Mouse (Mus musculus) kidney, embryonic 16.5 days (tissue): ENCODE results near the gene Ctxn1. TPM values are rescaled to one million over a fixed set of nuclear protein-coding genes. Genes with fewer than 3 reads are reported as not detected.
A peak's percentile ranks its signal among the peaks of the same experiment; 100 is the strongest.

ENCODE experiments used
- ATAC-seq: fragments of 200-750 bp; cut with Nextera tagmentation; 2 replicates; pipeline ENCODE4 v1.8.0; 2017; ENCODE audit warnings: moderate TSS enrichment; ENCODE audit not compliant: low FRiP score, low TSS enrichment
- H3K27ac ChIP-seq: fragments of 300-500 bp; sonication (generic); 2 replicates; pipeline ENCODE4 v1.5.1; 2014; ENCODE audit warnings: low read length
- H3K27me3 ChIP-seq: fragments of 300-500 bp; sonication (generic); 2 replicates; pipeline ENCODE4 v1.6.1; 2014; ENCODE audit warnings: low read length, control low read depth, mixed read lengths; ENCODE audit not compliant: insufficient read depth
- H3K36me3 ChIP-seq: fragments of 300-500 bp; sonication (generic); 2 replicates; pipeline ENCODE4 v1.6.1; 2014; ENCODE audit warnings: low read length, control low read depth, mixed read lengths; ENCODE audit not compliant: insufficient read depth
- H3K4me1 ChIP-seq: fragments of 300-500 bp; sonication (generic); 2 replicates; pipeline ENCODE4 v1.6.1; 2014; ENCODE audit warnings: low read length, control low read depth, mixed read lengths; ENCODE audit not compliant: insufficient read depth
- H3K4me2 ChIP-seq: fragments of 300-500 bp; sonication (generic); replicated peaks from 2 replicates; pipeline ENCODE4 v1.6.1; 2014; ENCODE audit warnings: low read depth, low read length
- H3K4me3 ChIP-seq: fragments of 300-500 bp; sonication (generic); 2 replicates; pipeline ENCODE4 v1.5.1; 2014; ENCODE audit warnings: mild to moderate bottlenecking, low read length
- H3K9ac ChIP-seq: fragments of 300-500 bp; sonication (generic); replicated peaks from 2 replicates; pipeline ENCODE4 v1.6.1; 2014; ENCODE audit warnings: low read length
- H3K9me3 ChIP-seq: fragments of 300-500 bp; sonication (generic); 2 replicates; pipeline ENCODE4 v1.6.1; 2016; ENCODE audit warnings: low read length, control low read depth
- WGBS: fragments of 180-500 bp; shearing (Covaris S2); extraction: QIAGEN DNeasy Blood & Tissue Kit; methylation state at CpG from one replicate; pipeline ENCODE4 v1.1.7; 2014; 5-methylcytosine and 5-hydroxymethylcytosine counted together
- polyA plus RNA-seq: library from polyadenylated mRNA; unstranded; fragments of >200 nt; fragmentation: Nextera tagmentation; extraction: Ambion mirVana; gene quantifications from 2 replicates; pipeline ENCODE4 v1.2.1, GENCODE M21; 2015

Gene Ctxn1
- polyA plus RNA-seq, 1 experiment from 2014 or later: 118 TPM

DNA sequence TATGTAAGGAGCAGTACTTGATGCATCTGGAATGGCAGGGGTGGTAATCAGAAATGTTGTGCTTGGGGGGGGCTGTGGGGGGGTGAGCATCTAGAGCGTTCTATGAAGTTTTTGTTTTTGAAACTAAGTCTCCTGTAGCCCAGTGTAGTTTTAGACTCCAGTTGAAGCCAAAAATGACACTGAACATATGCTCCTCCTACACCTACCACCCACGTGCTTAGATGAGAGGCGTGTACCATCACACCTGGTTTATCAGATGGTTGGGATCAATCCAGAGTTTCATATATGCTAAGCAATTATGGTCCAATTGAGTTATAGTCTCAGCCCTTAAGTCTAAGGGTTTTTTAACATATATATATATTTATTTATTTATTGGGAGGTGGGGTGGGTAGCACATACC, 39.5 kb downstream of the Ctxn1 start:
- Histone ChIP-seq H3K9me3 (no peaks in the 10 kb centered on the region), H3K27me3 (peaks cover 35% of the 10 kb centered on the region), H3K4me3 (no peak overlapping the region), H3K4me1 (peaks cover 11% of the 10 kb centered on the region; the same call in 1 of the 2 replicates), H3K9ac (no peak overlapping the region), H3K27ac (no peak overlapping the region), H3K36me3 (no peaks in the 10 kb centered on the region), H3K4me2 (no peak overlapping the region)
- ATAC-seq: no peak
- 88% methylated on average over 3 of the region's 3 CpGs for WGBS

DNA sequence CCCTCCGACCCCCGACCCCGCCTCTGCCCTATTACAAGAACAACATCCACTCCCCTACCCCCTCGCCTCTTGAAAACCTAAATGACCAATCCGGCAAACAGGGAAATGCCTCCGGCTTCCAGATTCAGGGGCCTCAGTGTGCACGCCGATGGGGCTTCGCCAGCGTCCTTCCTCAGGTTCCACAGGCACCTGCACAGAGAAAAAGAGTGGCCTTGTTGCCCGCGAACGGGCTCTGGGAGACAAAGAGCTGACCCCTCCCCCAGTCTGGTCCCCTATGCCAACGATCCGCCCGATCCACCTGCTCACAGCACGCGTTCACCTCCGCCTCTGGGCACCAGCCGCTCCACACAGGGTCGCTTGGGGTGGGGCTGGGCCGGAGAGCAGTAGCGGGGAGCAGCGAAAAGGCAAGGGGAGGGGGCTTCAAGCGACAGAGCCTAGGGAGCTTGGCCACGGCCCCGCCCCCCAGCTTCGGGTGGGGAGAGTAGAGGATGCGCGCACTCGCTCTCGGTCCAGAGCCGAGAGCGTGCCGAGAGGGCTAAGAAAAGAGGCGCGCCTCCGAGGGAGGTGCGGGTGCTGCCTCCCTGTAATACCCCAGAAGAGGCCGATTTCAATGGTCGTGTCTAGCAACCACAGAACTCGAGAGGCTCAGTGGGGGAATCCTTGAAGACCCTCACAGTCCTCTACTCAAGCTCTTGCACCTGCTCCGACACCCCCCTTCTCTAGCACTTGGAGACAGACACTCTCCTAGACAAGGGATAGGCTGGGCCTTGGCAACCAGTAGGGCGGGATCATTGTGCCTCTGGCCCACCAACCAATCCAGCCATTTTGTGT, 42.1 kb downstream of the Ctxn1 start, which contains the start of gene Prr36:
Gene Prr36, minus strand, starts transcription at position 669 of the 831 bp plus-strand sequence.
- Histone ChIP-seq H3K9ac (peak within 1 kb of the TSS; percentile 64), H3K9me3 (no peaks in the 10 kb centered on the region), H3K27me3 (peaks cover 39% of the 10 kb centered on the region), H3K36me3 (no peaks in the 10 kb centered on the region), H3K27ac (no peak within 1 kb of the TSS), H3K4me1 (peaks cover 30% of the 10 kb centered on the region), H3K4me3 (peak within 1 kb of the TSS; percentile 46), H3K4me2 (peak within 1 kb of the TSS; percentile 66)
- peak; percentile 60 for ATAC-seq
- WGBS: 2% methylated on average over 44 of the region's 44 CpGs

DNA sequence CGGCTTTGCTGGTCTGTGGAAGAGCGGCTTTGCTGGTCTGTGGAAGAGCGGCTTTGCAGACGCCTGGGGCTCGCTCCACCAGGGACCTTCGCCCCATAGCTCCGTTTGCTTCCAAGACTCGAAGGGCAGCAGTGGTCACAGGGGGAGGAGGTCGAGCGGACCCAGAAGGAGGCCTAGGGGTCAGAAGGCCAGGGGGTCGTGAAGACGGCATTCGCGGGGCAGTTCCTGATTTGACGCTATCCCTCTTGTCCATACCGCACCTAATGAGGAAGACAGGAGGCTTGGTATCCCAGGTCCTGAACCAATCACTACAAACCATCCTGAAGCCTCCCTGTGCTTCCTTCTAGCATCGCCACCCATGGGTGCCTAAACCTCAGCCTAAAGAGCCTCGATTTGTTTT, 42.8 kb downstream of the Ctxn1 start:
- Histone ChIP-seq H3K9ac (peak overlapping the region; percentile 64), H3K4me3 (peak overlapping the region; percentile 46), H3K36me3 (no peaks in the 10 kb centered on the region), H3K4me2 (peak overlapping the region; percentile 66), H3K4me1 (peaks cover 30% of the 10 kb centered on the region), H3K27ac (no peak overlapping the region), H3K9me3 (no peaks in the 10 kb centered on the region), H3K27me3 (peaks cover 39% of the 10 kb centered on the region)
- 8% methylated on average over 18 of the region's 18 CpGs for WGBS
- no peak for ATAC-seq

DNA sequence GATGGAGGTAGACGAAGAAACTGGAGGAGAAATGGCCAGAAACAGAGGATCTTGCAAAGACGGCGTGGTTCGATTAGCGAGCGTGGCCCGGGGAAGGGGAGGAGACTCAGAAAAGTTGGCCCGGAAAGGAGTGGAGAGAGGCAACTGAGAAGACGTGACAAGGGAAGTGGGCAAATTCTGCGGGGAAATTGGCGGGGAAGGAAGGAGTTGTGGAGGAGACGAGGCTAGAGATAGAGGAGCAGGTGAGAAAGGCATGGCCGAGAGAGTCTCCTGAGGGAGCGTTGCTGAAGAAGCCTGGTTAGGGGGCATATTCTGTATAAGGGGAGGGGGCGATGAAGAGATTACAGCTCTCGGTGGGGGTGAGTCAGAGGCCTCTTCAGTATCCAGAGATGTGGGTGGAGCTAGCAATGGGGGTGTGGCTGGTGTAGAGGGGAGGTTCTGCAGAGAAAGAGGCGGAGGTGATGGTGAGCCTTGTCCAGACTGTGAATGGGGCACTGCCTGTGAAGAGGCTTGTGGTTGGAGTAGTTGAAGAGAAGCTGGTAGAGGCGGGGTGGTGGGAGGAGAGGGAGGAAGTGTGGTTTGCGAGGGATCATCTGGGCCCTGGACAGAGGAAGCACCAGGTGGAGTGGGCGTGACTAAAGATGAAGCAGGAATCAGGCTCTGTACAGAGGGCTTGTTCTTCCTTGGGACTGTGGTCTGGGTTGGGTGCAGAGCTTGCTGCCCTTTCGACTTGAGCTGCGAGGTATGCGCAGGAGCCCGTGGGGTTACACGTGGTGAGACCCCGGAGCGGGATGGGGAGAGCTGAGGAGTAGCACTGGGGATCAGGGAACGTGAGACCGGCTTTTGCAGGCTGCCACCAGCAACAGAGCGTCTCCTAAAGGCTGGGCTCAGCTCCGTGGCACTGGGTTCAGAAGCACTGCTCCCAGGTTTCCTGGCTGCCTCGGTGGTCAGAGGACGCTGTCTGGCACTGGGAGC, 44.8 kb downstream of the Ctxn1 start:
- peak overlapping the region; percentile 65 for H3K27ac ChIP-seq
- WGBS: 11% methylated on average over 33 of the region's 33 CpGs
- H3K36me3 ChIP-seq: peaks cover 11% of the 10 kb centered on the region; the same call in 1 of the 2 replicates
- peak overlapping the region; percentile 49 for H3K4me3 ChIP-seq
- peaks cover 30% of the 10 kb centered on the region for H3K4me1 ChIP-seq
- peak overlapping the region; percentile 83 for H3K4me2 ChIP-seq
- H3K27me3 ChIP-seq: peaks cover 39% of the 10 kb centered on the region
- H3K9ac ChIP-seq: peak overlapping the region; percentile 62
- peaks cover 3% of the 10 kb centered on the region; the same call in 1 of the 2 replicates for H3K9me3 ChIP-seq
- peak; percentile 53 for ATAC-seq

DNA sequence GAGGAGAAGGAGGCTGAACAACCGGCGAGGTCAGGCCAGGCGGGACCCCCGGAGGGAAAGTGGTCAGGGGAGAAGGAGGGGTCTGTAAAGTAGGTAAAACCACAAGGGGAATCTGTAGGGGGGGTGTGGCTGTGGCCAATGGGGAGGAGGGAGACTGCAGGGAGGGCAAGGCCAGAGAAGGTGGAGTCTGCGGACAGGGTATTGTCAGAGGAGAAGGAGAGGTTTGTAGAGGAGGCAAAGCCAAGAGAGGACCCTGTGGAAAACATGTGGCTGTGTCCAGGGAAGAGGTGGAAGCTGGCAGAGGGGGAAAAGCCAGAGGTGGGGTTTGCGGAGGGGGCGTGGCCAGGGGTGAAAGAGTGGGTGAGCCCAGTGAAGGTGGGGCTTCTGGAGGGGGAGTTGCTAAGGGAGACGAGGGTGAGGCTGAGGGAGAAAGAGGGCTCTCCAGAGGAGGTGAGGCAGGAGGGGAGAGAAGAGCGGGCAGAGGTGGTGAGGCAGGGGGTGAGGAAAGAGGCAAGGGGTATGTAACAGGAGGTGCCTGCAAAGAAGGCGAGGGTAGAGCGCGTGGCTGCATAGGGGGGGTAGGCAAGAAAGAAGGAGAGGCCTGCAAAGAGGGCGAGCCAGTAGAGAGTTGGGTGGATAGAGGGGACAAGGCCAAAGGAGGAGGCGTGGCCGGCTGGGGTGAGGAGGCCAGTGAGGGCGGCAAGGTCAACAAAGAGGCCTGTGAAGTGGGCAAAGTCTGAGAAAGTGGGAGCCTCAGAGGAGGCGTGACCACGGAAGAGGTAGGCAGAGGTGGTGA, 45.7 kb downstream of the Ctxn1 start:
- H3K4me2 ChIP-seq: peak overlapping the region; percentile 83
- peaks cover 6% of the 10 kb centered on the region; the same call in 1 of the 2 replicates for H3K9me3 ChIP-seq
- H3K36me3 ChIP-seq: peaks cover 14% of the 10 kb centered on the region; the same call in 1 of the 2 replicates
- peak overlapping the region; percentile 65 for H3K27ac ChIP-seq
- peak overlapping the region; percentile 62 for H3K9ac ChIP-seq
- peaks cover 39% of the 10 kb centered on the region for H3K27me3 ChIP-seq
- 2% methylated on average over 18 of the region's 18 CpGs for WGBS
- H3K4me1 ChIP-seq: peaks cover 30% of the 10 kb centered on the region
- ATAC-seq: peak; percentile 63
- H3K4me3 ChIP-seq: peak overlapping the region; percentile 49

DNA sequence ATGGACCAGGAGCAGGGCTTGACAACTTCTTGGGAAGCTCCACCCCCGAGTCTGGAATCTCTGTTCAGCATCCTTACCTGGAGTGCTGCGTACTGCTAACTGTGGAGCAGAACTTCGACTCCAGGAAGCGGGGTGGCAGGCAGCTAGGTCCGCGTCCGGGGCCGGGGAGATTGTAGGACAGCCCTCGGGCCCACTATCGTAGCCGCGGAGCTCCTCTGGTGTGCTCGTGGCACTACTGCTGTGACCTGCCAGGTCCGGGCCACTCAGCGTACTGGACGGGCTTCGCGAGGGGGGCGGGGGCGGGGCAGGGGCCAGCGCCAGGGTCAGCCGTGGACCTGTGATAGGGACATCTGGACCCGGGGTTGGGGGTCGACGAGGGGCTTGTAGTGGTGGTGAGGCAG, 46.3 kb downstream of the Ctxn1 start:
- peaks cover 30% of the 10 kb centered on the region for H3K4me1 ChIP-seq
- peak overlapping the region; percentile 62 for H3K9ac ChIP-seq
- peak overlapping the region; percentile 49 for H3K4me3 ChIP-seq
- under 1% methylated on average over 24 of the region's 25 CpGs for whole genome bisulfite sequencing
- peaks cover 34% of the 10 kb centered on the region for H3K27me3 ChIP-seq
- H3K27ac ChIP-seq: no peak overlapping the region
- H3K36me3 ChIP-seq: peaks cover 14% of the 10 kb centered on the region; the same call in 1 of the 2 replicates
- peaks cover 6% of the 10 kb centered on the region; the same call in 1 of the 2 replicates for H3K9me3 ChIP-seq
- peak overlapping the region; percentile 83 for H3K4me2 ChIP-seq
- ATAC-seq: peak; percentile 18

DNA sequence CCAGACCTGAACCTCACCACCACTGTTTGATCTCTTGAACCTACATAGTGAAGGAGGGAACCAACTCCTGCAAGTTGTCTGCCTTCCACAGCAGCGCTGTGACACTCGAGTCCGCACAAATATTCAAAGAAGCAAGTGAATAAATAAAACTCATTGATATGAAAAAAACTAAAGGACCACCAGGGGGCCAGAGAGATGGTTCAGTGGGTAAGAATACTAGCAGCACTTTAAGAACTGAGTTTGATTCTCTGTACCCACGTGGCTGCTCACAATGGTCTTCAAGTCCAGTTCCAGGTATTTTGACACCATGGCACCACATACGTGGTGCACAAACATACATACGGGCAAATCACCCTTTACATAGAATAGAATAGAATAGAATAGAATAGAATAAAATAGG, 48.0 kb downstream of the Ctxn1 start:
- peaks cover 18% of the 10 kb centered on the region for H3K27me3 ChIP-seq
- WGBS: 82% methylated on average over 6 of the region's 6 CpGs
- no peak overlapping the region for H3K9ac ChIP-seq
- H3K27ac ChIP-seq: no peak overlapping the region
- peaks cover 6% of the 10 kb centered on the region; the same call in 1 of the 2 replicates for H3K9me3 ChIP-seq
- no peak overlapping the region for H3K4me2 ChIP-seq
- no peak overlapping the region for H3K4me3 ChIP-seq
- ATAC-seq: no peak
- peaks cover 35% of the 10 kb centered on the region for H3K4me1 ChIP-seq
- H3K36me3 ChIP-seq: peaks cover 14% of the 10 kb centered on the region; the same call in 1 of the 2 replicates
